Mouse (Mus musculus) heart, postnatal 36 days (tissue): ENCODE results near the gene Rangap1. TPM values are rescaled to one million over a fixed set of nuclear protein-coding genes. Genes with fewer than 3 reads are reported as not detected.

Experiments used
- DNase-seq, 2 experiments: peaks; one replicate each; pipeline ENCODE4 v3.0.0; 2021 to 2022
- intact Hi-C: fragments of 180-260 bp; cut with DNase I; formaldehyde crosslinking; loops from one replicate; pipeline ENCODE4 v1.15.1; 2025
- total RNA-seq, 2 experiments: library from RNA; stranded (reverse); gene quantifications; 2 replicates each; pipeline ENCODE4 v1.2.3; 2021

The Rangap1 gene
- total RNA-seq, 2 experiments from 2014 or later, result 24.9 to 25.1 TPM

- no peak for DNase-seq
- intact Hi-C loops, result no loop called here
These were observed 45.2 kb downstream of the Rangap1 start for GRCm38 (mm10) chr15:81700161-81700560.

GRCm38 (mm10) chr15:81698532-81698931 lies 46.8 kb downstream of the Rangap1 start:
- no peak for DNase-seq
- intact Hi-C loops, result no loop called here

- intact Hi-C loops, result no loop called here
- DNase-seq, result peak; percentile 13 to 42
These were observed 47.5 kb downstream of the Rangap1 start for GRCm38 (mm10) chr15:81697847-81698246.

GRCm38 (mm10) chr15:81697175-81697574 lies 48.2 kb downstream of the Rangap1 start, which contains the start of gene Chadl:
Chadl (minus strand) TSS chr15:81697287.
- intact Hi-C loops, result no loop called here
- DNase-seq, result no peak

- no peak for DNase-seq
- intact Hi-C loops, result no loop called here
These were observed 50.4 kb downstream of the Rangap1 start for GRCm38 (mm10) chr15:81694891-81695290.

GRCm38 (mm10) chr15:81693967-81694881 lies 51.1 kb downstream of the Rangap1 start:
- intact Hi-C loops, result no loop called here
- DNase-seq, result peak; percentile 84 to 88

GRCm38 (mm10) chr15:81693366-81693966 lies 51.9 kb downstream of the Rangap1 start:
- intact Hi-C loops, result no loop called here
- no peak for DNase-seq

GRCm38 (mm10) chr15:81680301-81680805 lies 65.0 kb downstream of the Rangap1 start:
- intact Hi-C loops, result no loop called here
- no peak for DNase-seq

GRCm38 (mm10) chr15:81676637-81677036 lies 68.7 kb downstream of the Rangap1 start:
- DNase-seq, result no peak
- intact Hi-C loops, result no loop called here

- intact Hi-C loops, result no loop called here
- peak in 1 of 2 experiments; percentile 32 for DNase-seq
These were observed 75.1 kb downstream of the Rangap1 start for GRCm38 (mm10) chr15:81670231-81670640.

- intact Hi-C loops, result no loop called here
- no peak for DNase-seq
These were observed 78.4 kb downstream of the Rangap1 start for GRCm38 (mm10) chr15:81666957-81667356.

GRCm38 (mm10) chr15:81663697-81664561 lies 81.4 kb downstream of the Rangap1 start, which contains the start of gene L3mbtl2:
L3mbtl2 (plus strand) TSS chr15:81663889.
- peak; percentile 88 for DNase-seq
- intact Hi-C loops, result no loop called here

GRCm38 (mm10) chr15:81663281-81663680 lies 82.0 kb downstream of the Rangap1 start:
- no peak for DNase-seq
- intact Hi-C loops, result no loop called here

- DNase-seq, result no peak
- intact Hi-C loops, result no loop called here
These were observed 83.6 kb downstream of the Rangap1 start for GRCm38 (mm10) chr15:81661701-81662100.

Other genes with a start within 250 kb of the Rangap1 start
- gene Ep300, start 160.2 kb downstream of the Rangap1 start, total RNA-seq, result 10 to 100 TPM; 45.4 to 55.0 TPM
- 10 to 100 TPM in 1 of 2 experiments, 1 to 10 TPM in 1; 9.4 to 11.0 TPM for gene L3mbtl2, start 81.6 kb downstream of the Rangap1 start, total RNA-seq
- gene Chadl, start 48.2 kb downstream of the Rangap1 start, total RNA-seq, result 1 to 10 TPM; 1.5 to 2.1 TPM
- gene Zc3h7b, start 473 bp downstream of the Rangap1 start, total RNA-seq, result 10 to 100 TPM; 73.7 to 73.9 TPM
- gene Tef, start 56.9 kb upstream of the Rangap1 start, total RNA-seq, result 100 to 1,000 TPM; 123 to 132 TPM
- 100 to 1,000 TPM in 1 of 2 experiments, 10 to 100 TPM in 1; 74.9 to 130 TPM for gene Tob2, start 113.3 kb upstream of the Rangap1 start, total RNA-seq
- 10 to 100 TPM; 35.0 to 39.8 TPM for gene Phf5a, start 126.4 kb upstream of the Rangap1 start, total RNA-seq
- gene Aco2, start 126.8 kb upstream of the Rangap1 start, total RNA-seq, result 1,000 to 10,000 TPM; 2,177 to 2,250 TPM
- 10 to 100 TPM in 1 of 2 experiments, 1 to 10 TPM in 1; 9.0 to 10.6 TPM for gene Polr3h, start 180.7 kb upstream of the Rangap1 start, total RNA-seq
- 10 to 100 TPM; 72.5 to 86.4 TPM for gene Csdc2, start 191.2 kb upstream of the Rangap1 start, total RNA-seq
- gene Pmm1, start 215.4 kb upstream of the Rangap1 start, total RNA-seq, result 10 to 100 TPM; 24.8 to 26.0 TPM
- not detected for gene 1700029P11Rik, start 235.0 kb upstream of the Rangap1 start, total RNA-seq
- 10 to 100 TPM; 25.0 to 26.5 TPM for gene Xrcc6, start 242.3 kb upstream of the Rangap1 start, total RNA-seq